Mouse (Mus musculus) left cerebral cortex, postnatal 10 days (tissue): ENCODE results near the gene Olfr727. TPM values are rescaled to one million over a fixed set of nuclear protein-coding genes. Genes with fewer than 3 reads are reported as not detected.

Source experiments
- DNase-seq, 2 experiments: peaks; one replicate each; pipeline ENCODE4 v3.0.0; 2021 to 2022; ENCODE audit warnings: low spot score in 2 of 2, mixed read lengths in 1 of 2; ENCODE audit errors: extremely low spot score in 1 of 2
- intact Hi-C: fragments of 180-260 bp; cut with DNase I; formaldehyde crosslinking; loops from one replicate; pipeline ENCODE4 v1.15.1; 2025
- total RNA-seq, 2 experiments: library from RNA; stranded (reverse); gene quantifications; 2 replicates each; pipeline ENCODE4 v1.2.3; 2021

Olfr727 gene
- total RNA-seq: not detected

DNA sequence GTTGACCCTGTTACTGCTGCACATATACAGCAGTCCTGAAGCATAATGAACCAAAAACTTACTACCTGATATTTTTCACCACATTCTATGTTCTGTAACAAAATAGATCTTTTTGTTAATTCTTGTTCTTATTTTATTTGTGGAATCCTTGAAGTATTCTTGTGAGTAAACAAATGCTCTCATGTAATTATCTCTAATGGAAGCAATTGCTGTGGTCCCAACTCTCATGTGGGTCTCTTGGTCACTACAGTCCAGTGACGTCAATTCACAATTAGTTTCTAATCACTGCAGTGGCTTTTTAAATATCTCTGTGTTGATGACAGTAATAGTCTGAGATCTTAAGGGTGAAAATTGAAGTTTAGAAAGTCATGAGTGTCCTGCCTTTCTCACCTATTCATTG lies at the start of gene Olfr727:
Olfr727 (plus strand) TSS at position 301 of the 400 bp plus-strand sequence.
- no peak for DNase-seq
- intact Hi-C loops: no loop called here

DNA sequence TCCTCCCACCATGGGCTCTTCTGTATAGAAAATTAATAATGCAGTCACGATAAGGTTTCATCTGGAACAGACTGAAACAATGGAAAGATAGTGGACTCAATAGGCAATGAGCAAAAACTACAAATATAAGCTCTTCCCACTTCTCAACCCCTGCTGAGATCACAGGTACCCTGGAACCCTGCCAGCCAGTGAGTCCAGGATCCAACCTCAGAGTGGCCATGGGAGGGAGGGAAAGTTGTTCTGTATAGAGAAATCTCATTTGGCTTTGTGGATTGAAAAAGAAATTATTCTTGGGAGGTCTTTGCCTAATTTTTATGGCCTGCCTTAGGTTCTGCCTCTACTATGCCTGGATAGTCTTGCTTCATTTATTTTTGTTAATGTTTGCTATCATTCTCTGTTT lies 32.1 kb upstream of the Olfr727 start, which contains the start of gene Olfr726:
Olfr726 (minus strand) TSS at position 101 of the 400 bp plus-strand sequence.
- intact Hi-C loops: no loop called here
- DNase-seq: no peak

GRCm38 (mm10) chr14:50142580-50142979 lies 19.6 kb downstream of the Olfr727 start, which contains the start of gene Olfr728:
Olfr728 (minus strand) TSS chr14:50142680.
- no peak for DNase-seq
- intact Hi-C loops: no loop called here

DNA sequence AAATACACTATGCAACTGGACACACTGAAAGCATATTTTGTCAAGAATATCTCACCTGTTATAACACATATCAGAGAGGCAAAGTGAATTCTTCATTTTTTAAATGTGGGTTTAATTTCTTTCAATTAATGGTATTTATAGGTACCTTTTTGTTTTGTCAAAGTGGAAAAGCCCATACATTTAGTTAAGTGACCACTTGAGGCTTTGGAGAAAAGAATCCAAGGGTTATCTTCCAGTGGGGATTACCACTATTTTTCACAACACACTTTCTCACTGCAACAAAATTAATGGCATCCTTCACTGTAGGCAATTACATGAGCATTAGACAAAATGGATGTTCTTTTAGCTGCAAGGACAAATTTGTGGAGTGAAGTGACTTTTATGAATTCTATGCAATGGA lies 29.8 kb downstream of the Olfr727 start, which contains the start of gene Olfr729:
Olfr729 (minus strand) TSS at position 101 of the 400 bp plus-strand sequence.
- no peak for DNase-seq
- intact Hi-C loops: no loop called here

Other genes with a start within 250 kb of the Olfr727 start
- not detected for gene Olfr722, start 221.2 kb upstream of the Olfr727 start, total RNA-seq
- gene Olfr723, start 191.4 kb upstream of the Olfr727 start, total RNA-seq: not detected
- not detected for gene Olfr724, start 159.9 kb upstream of the Olfr727 start, total RNA-seq
- gene Olfr725, start 82.8 kb upstream of the Olfr727 start, total RNA-seq: not detected
- not detected for gene Olfr726, start 32.2 kb upstream of the Olfr727 start, total RNA-seq
- not detected for gene Olfr728, start 19.5 kb downstream of the Olfr727 start, total RNA-seq
- not detected for gene Olfr729, start 29.7 kb downstream of the Olfr727 start, total RNA-seq
- gene Olfr730, start 65.0 kb downstream of the Olfr727 start, total RNA-seq: not detected
- gene Olfr731, start 118.7 kb downstream of the Olfr727 start, total RNA-seq: not detected
- gene Olfr732, start 161.0 kb downstream of the Olfr727 start, total RNA-seq: not detected
- gene Olfr733, start 178.3 kb downstream of the Olfr727 start, total RNA-seq: not detected
- not detected for gene Olfr734, start 203.6 kb downstream of the Olfr727 start, total RNA-seq
- not detected for gene Olfr735, start 225.7 kb downstream of the Olfr727 start, total RNA-seq
- not detected for gene Tlr11, start 234.7 kb downstream of the Olfr727 start, total RNA-seq